Mouse (Mus musculus): ENCODE data around the gene C130073F10Rik. TPM values are rescaled to one million over a fixed set of nuclear protein-coding genes. Genes with fewer than 3 reads are reported as not detected.
"Not testable (repeated sequence)": the region's sequence is repeated elsewhere in the genome, so short reads cannot be mapped to it uniquely, and the experiment has no call there.

The C130073F10Rik gene
- polyA plus RNA-seq, 1 experiment from 2014 or later, result not detected

DNA sequence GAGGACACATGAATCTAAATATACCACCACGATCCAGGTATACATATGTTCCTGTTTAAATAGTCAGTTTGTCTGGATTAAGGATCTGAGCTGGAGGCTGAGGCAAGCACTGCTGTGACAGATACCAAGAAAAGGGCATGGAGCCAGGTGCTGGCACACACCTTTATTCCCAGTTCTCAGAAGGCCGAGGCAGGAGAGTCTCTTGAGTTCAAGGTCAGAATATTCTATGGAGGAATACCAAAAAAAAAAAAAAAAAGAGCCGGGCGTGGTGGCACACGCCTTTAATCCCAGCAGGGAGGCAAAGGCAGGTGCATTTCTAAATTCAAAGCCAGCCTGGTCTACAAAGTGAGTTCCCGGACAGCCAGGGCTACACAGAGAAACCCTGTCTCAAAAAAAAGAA, 31.3 kb downstream of the C130073F10Rik start:
- 88% methylated on average over 6 of the region's 6 CpGs for WGBS
- TF ChIP-seq CTCF (IDR thresholded peaks at IDR 0.05; ENCODE audit: low read depth), result no peak
- no peak overlapping the region for H3K27ac ChIP-seq (ENCODE audit: low read depth)

DNA sequence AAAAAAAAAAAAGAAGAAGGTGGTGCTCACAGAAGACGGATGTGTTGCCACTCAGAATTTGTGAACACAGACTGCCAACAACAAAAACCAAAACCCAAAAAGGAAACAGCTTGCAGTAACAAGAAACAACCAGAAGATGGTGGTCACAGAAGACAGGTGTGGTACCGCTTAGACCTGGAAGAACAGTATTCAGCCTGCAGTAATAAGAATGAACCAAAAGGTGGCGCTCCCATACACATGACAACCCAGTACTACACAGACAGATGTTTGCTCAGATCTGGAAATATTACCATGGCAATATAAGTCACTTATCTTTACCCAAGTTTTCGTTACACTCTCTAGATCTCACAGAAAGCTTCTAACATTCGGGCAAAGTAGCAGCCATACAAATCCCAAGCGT, 32.7 kb downstream of the C130073F10Rik start:
- Histone ChIP-seq H3K36me3 (ENCODE audit: insufficient read depth) (no peaks in the 10 kb centered on the region), H3K27me3 (ENCODE audit: insufficient read depth, low read length) (no peaks in the 10 kb centered on the region), H3K27ac (ENCODE audit: low read depth) (no peak overlapping the region), H3K4me2 (no peak overlapping the region), H3K4me3 (ENCODE audit: low read depth, low read length) (no peak overlapping the region), H3K9me3 (ENCODE audit: low read depth, low read length) (no peaks in the 10 kb centered on the region), H3K9ac (no peak overlapping the region), H3K4me1 (ENCODE audit: insufficient read depth) (no peaks in the 10 kb centered on the region)
- 33% methylated on average over 6 of the region's 6 CpGs for WGBS
- DNase-seq (peak; percentile 38), ATAC-seq (ENCODE audit: insufficient read depth) (no peak)
- TF ChIP-seq CTCF (IDR thresholded peaks at IDR 0.05; ENCODE audit: low read depth), result peak; percentile 63

More for the DNA sequence above, 31.3 kb downstream of the C130073F10Rik start:
- no peaks in the 10 kb centered on the region for H3K9me3 ChIP-seq (ENCODE audit: low read depth, low read length)
- no peak overlapping the region for H3K9ac ChIP-seq
- no peaks in the 10 kb centered on the region for H3K36me3 ChIP-seq (ENCODE audit: insufficient read depth)
- ATAC-seq (ENCODE audit: insufficient read depth) (no peak), DNase-seq (no peak)
- no peak overlapping the region for H3K4me2 ChIP-seq
- H3K4me1 ChIP-seq (ENCODE audit: insufficient read depth), result no peaks in the 10 kb centered on the region
- H3K4me3 ChIP-seq (ENCODE audit: low read depth, low read length), result no peak overlapping the region
- no peaks in the 10 kb centered on the region for H3K27me3 ChIP-seq (ENCODE audit: insufficient read depth, low read length)

GRCm38 (mm10) chr4:101850908-101851307, 42.7 kb downstream of the C130073F10Rik start:
- ATAC-seq (ENCODE audit: insufficient read depth) (no peak), DNase-seq (no peak)
- H3K27ac ChIP-seq (ENCODE audit: low read depth), result no peak overlapping the region
- H3K4me2 ChIP-seq, result no peak overlapping the region
- TF ChIP-seq CTCF (IDR thresholded peaks at IDR 0.05; ENCODE audit: low read depth), result no peak
- no peak overlapping the region for H3K4me3 ChIP-seq (ENCODE audit: low read depth, low read length)
- H3K27me3 ChIP-seq (ENCODE audit: insufficient read depth, low read length), result no peaks in the 10 kb centered on the region
- H3K36me3 ChIP-seq (ENCODE audit: insufficient read depth), result no peaks in the 10 kb centered on the region
- peaks cover 13% of the 10 kb centered on the region; the same call in 1 of the 2 replicates for H3K9me3 ChIP-seq (ENCODE audit: low read depth, low read length)
- WGBS, result 74% methylated on average over 2 of the region's 2 CpGs
- no peak overlapping the region for H3K9ac ChIP-seq
- H3K4me1 ChIP-seq (ENCODE audit: insufficient read depth), result no peaks in the 10 kb centered on the region

- H3K9me3 ChIP-seq (ENCODE audit: low read depth, low read length); ATAC-seq (ENCODE audit: insufficient read depth); DNase-seq; H3K27ac ChIP-seq (ENCODE audit: low read depth); H3K4me1 ChIP-seq (ENCODE audit: insufficient read depth); H3K4me3 ChIP-seq (ENCODE audit: low read depth, low read length); H3K4me2 ChIP-seq; H3K27me3 ChIP-seq (ENCODE audit: insufficient read depth, low read length); H3K36me3 ChIP-seq (ENCODE audit: insufficient read depth); H3K9ac ChIP-seq: not testable (repeated sequence)
- 90% methylated on average over 4 of the region's 4 CpGs for WGBS
Observed at GRCm38 (mm10) chr4:101843923-101844322, 49.7 kb downstream of the C130073F10Rik start, which contains the start of gene B020004J07Rik. Gene B020004J07Rik, minus strand, starts transcription at chr4:101844023.

Other genes with a start within 250 kb of the C130073F10Rik start
- gene Leprot, start 246.1 kb downstream of the C130073F10Rik start, polyA plus RNA-seq (2014; fragmentation: Nextera tagmentation; extraction: Ambion mirVana), result 87.9 and 88.4 TPM in 2 replicates
- gene Lepr, start 176.4 kb downstream of the C130073F10Rik start, polyA plus RNA-seq (2014; fragmentation: Nextera tagmentation; extraction: Ambion mirVana), result 7.3 and 9.2 TPM in 2 replicates
- not detected in 2 replicates for gene B020004J07Rik, start 49.8 kb downstream of the C130073F10Rik start, polyA plus RNA-seq (2014; fragmentation: Nextera tagmentation; extraction: Ambion mirVana)
- not detected in 2 replicates for gene Gm12800, start 15.3 kb upstream of the C130073F10Rik start, polyA plus RNA-seq (2014; fragmentation: Nextera tagmentation; extraction: Ambion mirVana)
- gene Gm12794, start 46.6 kb upstream of the C130073F10Rik start, polyA plus RNA-seq (2014; fragmentation: Nextera tagmentation; extraction: Ambion mirVana), result not detected in 2 replicates
- not detected in 2 replicates for gene Gm12790, start 87.3 kb upstream of the C130073F10Rik start, polyA plus RNA-seq (2014; fragmentation: Nextera tagmentation; extraction: Ambion mirVana)
- not detected in 2 replicates for gene Gm12789, start 92.8 kb upstream of the C130073F10Rik start, polyA plus RNA-seq (2014; fragmentation: Nextera tagmentation; extraction: Ambion mirVana)
- 25.7 and 28.3 TPM in 2 replicates for gene Pde4b, start 193.8 kb upstream of the C130073F10Rik start, polyA plus RNA-seq (2014; fragmentation: Nextera tagmentation; extraction: Ambion mirVana)

Measured in lung, embryonic 14.5 days (tissue).